Mouse (Mus musculus) heart, embryonic 15.5 days (tissue): ENCODE data around the gene Rps8. TPM values are rescaled to one million over a fixed set of nuclear protein-coding genes. Genes with fewer than 3 reads are reported as not detected.

Experiments used
- ATAC-seq: fragments of 200-750 bp; cut with Nextera tagmentation; replicated peaks from 2 replicates; pipeline ENCODE4 v1.8.0; 2017; ENCODE audit warnings: low read depth, moderate TSS enrichment; ENCODE audit not compliant: insufficient number of reproducible peaks, insufficient read depth, low FRiP score
- H3K27ac ChIP-seq: fragments of 300-500 bp; sonication (generic); 2 replicates; pipeline ENCODE4 v1.5.1; 2015; ENCODE audit warnings: mild to moderate bottlenecking, inconsistent platforms
- H3K27me3 ChIP-seq: fragments of 300-500 bp; sonication (generic); 2 replicates; pipeline ENCODE4 v1.6.1; 2015; ENCODE audit warnings: inconsistent platforms
- H3K36me3 ChIP-seq: fragments of 300-500 bp; sonication (generic); 2 replicates; pipeline ENCODE4 v1.6.1; 2015; ENCODE audit warnings: mild to moderate bottlenecking, inconsistent platforms
- H3K4me1 ChIP-seq: fragments of 300-500 bp; sonication (generic); replicated peaks from 2 replicates; pipeline ENCODE4 v1.6.1; 2015; ENCODE audit warnings: inconsistent platforms
- H3K4me2 ChIP-seq: fragments of 300-500 bp; sonication (generic); 2 replicates; pipeline ENCODE4 v1.6.1; 2015; ENCODE audit warnings: inconsistent platforms, mild to moderate bottlenecking, moderate library complexity
- H3K4me3 ChIP-seq: fragments of 300-500 bp; sonication (generic); 2 replicates; pipeline ENCODE4 v1.5.1; 2015; ENCODE audit warnings: mild to moderate bottlenecking, inconsistent platforms
- H3K9ac ChIP-seq: fragments of 300-500 bp; sonication (generic); 2 replicates; pipeline ENCODE4 v1.6.1; 2015; ENCODE audit warnings: mild to moderate bottlenecking, inconsistent platforms
- H3K9me3 ChIP-seq: fragments of 300-500 bp; sonication (generic); replicated peaks from 2 replicates; pipeline ENCODE4 v1.6.1; 2016; ENCODE audit warnings: inconsistent platforms
- WGBS: fragments of 180-500 bp; shearing (Covaris S2); methylation state at CpG from one replicate; pipeline ENCODE4 v1.1.7; 2015; ENCODE audit warnings: mixed read lengths; 5-methylcytosine and 5-hydroxymethylcytosine counted together
- polyA plus RNA-seq: library from polyadenylated mRNA; unstranded; fragments of >200 nt; fragmentation: Nextera tagmentation; extraction: Ambion mirVana; gene quantifications from 2 replicates; pipeline ENCODE4 v1.2.1, GENCODE M21; 2015

Gene Rps8
- polyA plus RNA-seq, 1 experiment from 2014 or later: 538 TPM

GRCm38 (mm10) chr4:117123546-117124217 is 32.4 kb downstream of the Rps8 start:
- H3K9ac ChIP-seq: no peak overlapping the region
- H3K27me3 ChIP-seq: no peaks in the 10 kb centered on the region
- no peak overlapping the region for H3K4me2 ChIP-seq
- no peaks in the 10 kb centered on the region; the same call in 1 of the 2 replicates for H3K36me3 ChIP-seq
- peaks cover 32% of the 10 kb centered on the region for H3K4me1 ChIP-seq
- no peak overlapping the region for H3K4me3 ChIP-seq
- H3K9me3 ChIP-seq: no peaks in the 10 kb centered on the region
- ATAC-seq: no peak
- WGBS: 63% methylated on average over 7 of the region's 9 CpGs
- H3K27ac ChIP-seq: no peak overlapping the region

GRCm38 (mm10) chr4:117122209-117122608 is 33.8 kb downstream of the Rps8 start:
- H3K9me3 ChIP-seq: no peaks in the 10 kb centered on the region
- 67% methylated on average over 4 of the region's 4 CpGs for WGBS

GRCm38 (mm10) chr4:117120445-117121414 is 35.3 kb downstream of the Rps8 start:
- no peaks in the 10 kb centered on the region for H3K27me3 ChIP-seq
- WGBS: under 1% methylated on average over 69 of the region's 69 CpGs

More at GRCm38 (mm10) chr4:117122209-117122608, 33.8 kb downstream of the Rps8 start:
- Histone ChIP-seq H3K9ac (no peak overlapping the region), H3K4me2 (no peak overlapping the region), H3K36me3 (no peaks in the 10 kb centered on the region), H3K27ac (no peak overlapping the region), H3K4me3 (no peak overlapping the region), H3K4me1 (peaks cover 32% of the 10 kb centered on the region), H3K27me3 (no peaks in the 10 kb centered on the region)
- no peak for ATAC-seq

GRCm38 (mm10) chr4:117120052-117120444 is 36.0 kb downstream of the Rps8 start:
- no peak for ATAC-seq
- peak overlapping the region; percentile 52 for H3K9ac ChIP-seq
- H3K9me3 ChIP-seq: no peaks in the 10 kb centered on the region
- WGBS: 3% methylated on average over 10 of the region's 10 CpGs
- peak overlapping the region; percentile 60 for H3K4me3 ChIP-seq
- no peaks in the 10 kb centered on the region for H3K36me3 ChIP-seq
- H3K27ac ChIP-seq: peak overlapping the region; percentile 80
- H3K4me2 ChIP-seq: peak overlapping the region; percentile 98
- peaks cover 16% of the 10 kb centered on the region for H3K4me1 ChIP-seq
- H3K27me3 ChIP-seq: no peaks in the 10 kb centered on the region

More at GRCm38 (mm10) chr4:117120445-117121414, 35.3 kb downstream of the Rps8 start:
- peak; percentile 91 for ATAC-seq
- H3K36me3 ChIP-seq: no peaks in the 10 kb centered on the region
- H3K9ac ChIP-seq: peak overlapping the region; percentile 55
- peak overlapping the region; percentile 60 for H3K4me3 ChIP-seq
- H3K4me2 ChIP-seq: peak overlapping the region; percentile 98
- H3K9me3 ChIP-seq: no peaks in the 10 kb centered on the region
- H3K4me1 ChIP-seq: peaks cover 23% of the 10 kb centered on the region
- H3K27ac ChIP-seq: peak overlapping the region; percentile 80

GRCm38 (mm10) chr4:117119636-117120035 is 36.4 kb downstream of the Rps8 start:
- WGBS: 76% methylated on average over 5 of the region's 5 CpGs
- Histone ChIP-seq H3K9me3 (no peaks in the 10 kb centered on the region), H3K27me3 (no peaks in the 10 kb centered on the region), H3K4me1 (peaks cover 12% of the 10 kb centered on the region), H3K27ac (peak overlapping the region; percentile 80), H3K4me2 (peak overlapping the region; percentile 98), H3K36me3 (no peaks in the 10 kb centered on the region), H3K4me3 (peak overlapping the region; percentile 60), H3K9ac (peak overlapping the region; percentile 52)
- ATAC-seq: no peak

- no peak overlapping the region for H3K9ac ChIP-seq
- H3K9me3 ChIP-seq: no peaks in the 10 kb centered on the region
- H3K4me1 ChIP-seq: peaks cover 8% of the 10 kb centered on the region
- H3K4me3 ChIP-seq: no peak overlapping the region
- ATAC-seq: no peak
- 88% methylated on average over 7 of the region's 7 CpGs for WGBS
- H3K27me3 ChIP-seq: no peaks in the 10 kb centered on the region
- H3K4me2 ChIP-seq: no peak overlapping the region
- no peaks in the 10 kb centered on the region for H3K36me3 ChIP-seq
- no peak overlapping the region for H3K27ac ChIP-seq
These were observed 38.1 kb downstream of the Rps8 start for GRCm38 (mm10) chr4:117117931-117118330.

- ATAC-seq: no peak
These were observed 40.5 kb downstream of the Rps8 start for GRCm38 (mm10) chr4:117115592-117115991.

GRCm38 (mm10) chr4:117113237-117113636 is 42.8 kb downstream of the Rps8 start:
- ATAC-seq: no peak
- no peak overlapping the region for H3K4me3 ChIP-seq
- no peaks in the 10 kb centered on the region for H3K36me3 ChIP-seq
- H3K9ac ChIP-seq: no peak overlapping the region
- WGBS: 85% methylated on average over 1 of the region's 1 CpGs
- no peak overlapping the region for H3K27ac ChIP-seq
- no peaks in the 10 kb centered on the region for H3K4me1 ChIP-seq
- H3K4me2 ChIP-seq: no peak overlapping the region
- H3K9me3 ChIP-seq: no peaks in the 10 kb centered on the region
- H3K27me3 ChIP-seq: no peaks in the 10 kb centered on the region

More at GRCm38 (mm10) chr4:117115592-117115991, 40.5 kb downstream of the Rps8 start:
- Histone ChIP-seq H3K4me3 (no peak overlapping the region), H3K27me3 (no peaks in the 10 kb centered on the region), H3K9me3 (no peaks in the 10 kb centered on the region), H3K27ac (no peak overlapping the region), H3K4me2 (no peak overlapping the region), H3K36me3 (no peaks in the 10 kb centered on the region), H3K9ac (no peak overlapping the region), H3K4me1 (peaks cover 5% of the 10 kb centered on the region)
- WGBS: 80% methylated on average over 5 of the region's 5 CpGs

GRCm38 (mm10) chr4:117110985-117111384 is 45.1 kb downstream of the Rps8 start:
- Histone ChIP-seq H3K9me3 (no peaks in the 10 kb centered on the region), H3K36me3 (no peaks in the 10 kb centered on the region)

GRCm38 (mm10) chr4:117110249-117110648 is 45.8 kb downstream of the Rps8 start:
- no peaks in the 10 kb centered on the region for H3K9me3 ChIP-seq

More at GRCm38 (mm10) chr4:117110985-117111384, 45.1 kb downstream of the Rps8 start:
- 86% methylated on average over 11 of the region's 11 CpGs for WGBS
- no peak overlapping the region for H3K9ac ChIP-seq
- H3K4me1 ChIP-seq: no peaks in the 10 kb centered on the region
- no peaks in the 10 kb centered on the region for H3K27me3 ChIP-seq
- no peak for ATAC-seq
- no peak overlapping the region for H3K4me2 ChIP-seq
- no peak overlapping the region for H3K27ac ChIP-seq
- H3K4me3 ChIP-seq: no peak overlapping the region

GRCm38 (mm10) chr4:117109330-117109729 is 46.7 kb downstream of the Rps8 start:
- Histone ChIP-seq H3K4me2 (no peak overlapping the region), H3K4me3 (no peak overlapping the region), H3K27ac (no peak overlapping the region), H3K36me3 (no peaks in the 10 kb centered on the region), H3K9ac (no peak overlapping the region), H3K4me1 (no peaks in the 10 kb centered on the region), H3K27me3 (no peaks in the 10 kb centered on the region), H3K9me3 (no peaks in the 10 kb centered on the region)
- 84% methylated on average over 25 of the region's 25 CpGs for WGBS
- ATAC-seq: no peak

More at GRCm38 (mm10) chr4:117110249-117110648, 45.8 kb downstream of the Rps8 start:
- Histone ChIP-seq H3K4me1 (no peaks in the 10 kb centered on the region), H3K36me3 (no peaks in the 10 kb centered on the region), H3K4me3 (no peak overlapping the region), H3K9ac (no peak overlapping the region), H3K27me3 (no peaks in the 10 kb centered on the region), H3K4me2 (no peak overlapping the region), H3K27ac (no peak overlapping the region)
- 83% methylated on average over 13 of the region's 13 CpGs for WGBS
- no peak for ATAC-seq
